Mouse (Mus musculus): ENCODE measurements around the gene Zan. TPM values are rescaled to one million over a fixed set of nuclear protein-coding genes. Genes with fewer than 3 reads are reported as not detected.
A peak's percentile ranks its signal among the peaks of the same experiment; 100 is the strongest.

The Zan gene
- total and polyA plus RNA-seq, 3 experiments = 0.15 TPM; not detected in 2

DNA sequence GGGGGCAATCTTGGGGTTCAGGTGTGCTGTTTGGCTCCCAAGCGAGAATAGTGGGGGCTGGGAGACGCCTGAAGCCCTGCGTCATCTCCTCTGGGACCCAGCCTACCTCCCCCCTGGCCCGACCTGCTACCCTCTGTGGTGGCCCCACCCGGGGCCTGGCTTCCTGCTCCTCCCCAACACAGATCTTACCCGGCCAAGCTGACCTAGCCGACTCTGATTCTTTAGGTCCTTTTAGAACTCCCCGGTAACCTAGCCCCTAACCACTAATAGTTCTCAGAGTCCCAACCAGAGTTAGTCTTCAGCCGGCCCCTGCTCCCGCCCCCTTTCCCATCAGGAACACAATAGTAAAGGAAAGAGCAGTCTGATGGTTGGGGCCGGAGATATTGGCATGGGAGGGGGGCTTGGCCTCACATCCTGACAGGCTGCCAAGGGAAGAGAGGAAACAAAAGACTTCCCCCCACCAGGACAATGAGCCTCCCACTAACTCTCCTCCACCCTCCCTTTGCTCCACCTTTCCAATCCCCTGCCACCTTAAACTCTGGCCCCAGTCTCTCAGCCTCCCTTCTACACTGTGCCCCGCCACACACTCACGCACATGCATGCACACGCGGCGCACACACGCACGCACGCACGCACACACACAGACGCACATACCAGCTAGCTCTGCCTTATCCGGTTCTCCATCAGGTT, 137.4 kb downstream of the Zan start:
- no peak overlapping the region for H3K9ac ChIP-seq (ENCODE audit: control insufficient read depth, low read depth, low read length, poor library complexity, severe bottlenecking)
- TF ChIP-seq CHD2 (IDR thresholded peaks at IDR 0.05; ENCODE audit: low read length) (no peak), MEF2A (IDR thresholded peaks at IDR 0.05; ENCODE audit: extremely low read depth, insufficient replicate concordance, low read depth, low read length, poor library complexity, severe bottlenecking) (no peak), MAZ (IDR thresholded peaks at IDR 0.05; ENCODE audit: low read depth, low read length) (no peak), MYC (IDR thresholded peaks at IDR 0.05; ENCODE audit: low read depth, low read length) (no peak), TAL1 (IDR thresholded peaks at IDR 0.05; ENCODE audit: low read length) (no peak)

DNA sequence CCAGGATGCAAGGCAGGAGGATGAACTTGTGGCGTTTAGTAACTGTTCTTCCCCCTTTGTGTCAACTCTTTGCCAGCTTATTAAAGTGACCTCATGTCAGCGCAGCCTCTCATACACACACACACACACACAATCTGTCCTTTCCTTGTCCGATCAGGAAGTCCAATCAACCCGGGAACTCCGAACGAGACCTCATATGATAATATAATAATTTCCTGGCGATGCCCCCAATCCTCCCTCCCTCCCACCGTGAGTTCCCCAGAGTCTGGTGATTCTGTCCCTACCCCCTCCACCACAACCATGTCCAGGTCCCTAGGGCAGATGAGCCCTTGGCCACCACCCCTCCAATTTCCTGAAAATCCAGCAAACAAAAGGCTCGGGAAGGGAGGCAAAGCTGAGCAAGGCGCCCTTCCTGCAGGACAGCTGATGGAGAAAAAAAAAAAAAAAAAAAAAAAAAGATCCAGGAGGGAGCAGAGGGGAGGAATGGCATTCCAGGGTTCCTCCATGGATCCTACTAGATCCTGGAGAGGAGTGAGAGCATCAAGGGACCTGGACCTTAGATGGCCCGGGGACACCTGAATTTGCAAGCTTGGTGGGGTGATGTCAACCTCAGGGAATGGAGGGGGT, 138.1 kb downstream of the Zan start:
- no peak for DNase-seq (ENCODE audit: low read depth, low spot score)
- peak overlapping the region; percentile 32 to 89 for H3K4me3 ChIP-seq (ENCODE audit: control insufficient read depth in 1 of 2, insufficient read depth in 1 of 2, low read depth in 2 of 2, low read length in 2 of 2)
- peak overlapping the region; percentile 43 for H3K27ac ChIP-seq (ENCODE audit: control insufficient read depth, low read depth, low read length)
- H3K9ac ChIP-seq (ENCODE audit: control insufficient read depth, low read depth, low read length, poor library complexity, severe bottlenecking) = peak overlapping the region; percentile 82
- H3K9me3 ChIP-seq (replicated peaks; ENCODE audit: insufficient read depth, low read length) = no peaks in the 10 kb centered on the region
- peaks cover 0 to 15% of the 10 kb centered on the region in 2 experiments; a peak in 2 of 4 replicates for H3K36me3 ChIP-seq (ENCODE audit: control insufficient read depth in 1 of 2, insufficient read depth in 2 of 2, low read length in 2 of 2)
- TF ChIP-seq GATA1 (IDR thresholded peaks at IDR 0.05; ENCODE audit: low read depth, low read length) (no peak), TBP (IDR thresholded peaks at IDR 0.05; ENCODE audit: low read depth, low read length) (no peak), ZC3H11A (IDR thresholded peaks at IDR 0.05; ENCODE audit: low read depth, low read length) (no peak), ZNF384 (IDR thresholded peaks at IDR 0.05; ENCODE audit: low read depth, low read length) (peak; percentile 71), CHD1 (IDR thresholded peaks at IDR 0.05; ENCODE audit: low read depth, low read length) (0 out of 2 replicates have a peak, but pooled peaks have one; percentile 33), MAX (IDR thresholded peaks at IDR 0.05; ENCODE audit: low read length) (peak; percentile 7; the same call in 1 of the 2 replicates), USF2 (IDR thresholded peaks at IDR 0.05; ENCODE audit: borderline replicate concordance in 1 of 2, insufficient read depth in 1 of 2, low read depth in 1 of 2, low read length in 2 of 2) (no peak), MYC (IDR thresholded peaks at IDR 0.05; ENCODE audit: low read depth, low read length) (peak; percentile 45; the same call in 1 of the 2 replicates), NELFE (IDR thresholded peaks at IDR 0.05; ENCODE audit: low read depth, low read length) (peak; percentile 30), SIN3A (IDR thresholded peaks at IDR 0.05; ENCODE audit: low read length) (peak; percentile 34)
- no peaks in the 10 kb centered on the region; the same call in 1 of the 2 replicates for H3K79me2 ChIP-seq (ENCODE audit: control insufficient read depth, insufficient read depth, low read length, poor library complexity)
- no peaks in the 10 kb centered on the region for H3K27me3 ChIP-seq (ENCODE audit: control insufficient read depth in 1 of 2, insufficient read depth in 2 of 2, low read length in 2 of 2)
- H3K4me1 ChIP-seq (ENCODE audit: control insufficient read depth in 1 of 2, insufficient read depth in 2 of 2, low read length in 2 of 2) = peaks cover 2 to 30% of the 10 kb centered on the region in 2 experiments

More for the DNA sequence above, 137.4 kb downstream of the Zan start:
- Histone ChIP-seq H3K4me3 (ENCODE audit: control insufficient read depth in 1 of 2, insufficient read depth in 1 of 2, low read depth in 2 of 2, low read length in 2 of 2) (no peak overlapping the region), H3K27ac (ENCODE audit: control insufficient read depth, low read depth, low read length) (no peak overlapping the region), H3K9me3 (replicated peaks; ENCODE audit: insufficient read depth, low read length) (no peaks in the 10 kb centered on the region), H3K79me2 (ENCODE audit: control insufficient read depth, insufficient read depth, low read length, poor library complexity) (no peaks in the 10 kb centered on the region; the same call in 1 of the 2 replicates), H3K27me3 (ENCODE audit: control insufficient read depth in 1 of 2, insufficient read depth in 2 of 2, low read length in 2 of 2) (no peaks in the 10 kb centered on the region), H3K36me3 (ENCODE audit: control insufficient read depth in 1 of 2, insufficient read depth in 2 of 2, low read length in 2 of 2) (peaks cover 0 to 11% of the 10 kb centered on the region in 2 experiments; a peak in 2 of 4 replicates), H3K4me1 (ENCODE audit: control insufficient read depth in 1 of 2, insufficient read depth in 2 of 2, low read length in 2 of 2) (peaks cover under 1 to 28% of the 10 kb centered on the region in 2 experiments)
- no peak for DNase-seq (ENCODE audit: low read depth, low spot score)
